Mouse (Mus musculus) left cerebral cortex, postnatal 25 days (tissue): Measurements from ENCODE around the gene Lrrc71. TPM values are rescaled to one million over a fixed set of nuclear protein-coding genes. Genes with fewer than 3 reads are reported as not detected.

Source experiments
- DNase-seq, 2 experiments: peaks; one replicate each; pipeline ENCODE4 v3.0.0; 2022; ENCODE audit warnings: low spot score in 2 of 2, mixed read lengths in 1 of 2
- intact Hi-C: fragments of 180-260 bp; cut with DNase I; formaldehyde crosslinking; loops from one replicate; pipeline ENCODE4 v1.15.1; 2025
- total RNA-seq, 2 experiments: library from RNA; stranded (reverse); gene quantifications; 2 replicates each; pipeline ENCODE4 v1.2.3; 2021

The Lrrc71 gene
- total RNA-seq, 2 experiments from 2014 or later, result 0.23 to 0.69 TPM

DNA sequence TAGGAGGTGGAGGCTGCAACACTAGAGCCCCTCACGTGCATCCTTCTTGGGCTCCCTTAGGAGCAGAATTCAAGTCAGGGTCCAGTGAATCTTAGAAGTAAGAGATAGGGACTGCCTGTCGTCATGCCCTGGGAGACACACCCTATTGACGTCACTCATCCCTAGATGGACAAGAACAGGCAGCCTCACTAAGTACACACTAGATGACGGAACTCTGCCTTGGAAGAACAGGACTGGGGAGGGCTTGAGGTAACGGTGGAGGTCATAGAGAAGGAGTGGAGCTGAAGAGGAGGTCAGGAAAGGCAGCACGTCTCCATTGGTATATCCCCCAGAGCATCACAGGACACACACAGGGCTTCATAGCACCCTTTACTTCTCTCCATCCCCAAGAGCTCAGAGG, 19.7 kb downstream of the Lrrc71 start:
- no peak for DNase-seq
- intact Hi-C loops, result no loop called here

DNA sequence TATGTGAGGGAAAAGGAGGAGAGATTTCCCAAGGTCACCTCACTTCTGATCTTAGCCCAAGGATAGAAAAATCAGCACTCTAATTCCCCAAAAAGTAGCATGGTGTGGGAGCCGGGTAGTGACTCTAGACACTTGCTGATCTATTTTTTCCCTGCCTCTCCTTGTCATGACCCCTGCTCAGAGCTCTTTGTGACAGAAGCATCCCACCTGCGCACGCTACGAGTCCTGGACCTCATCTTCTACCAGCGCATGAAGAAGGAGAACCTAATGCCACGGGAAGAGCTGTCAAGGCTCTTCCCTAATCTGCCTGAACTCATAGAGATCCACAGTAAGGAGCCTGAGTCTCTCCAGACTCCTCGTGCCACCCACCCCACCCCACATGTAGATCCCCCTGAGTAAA, 22.2 kb downstream of the Lrrc71 start:
- intact Hi-C loops, result no loop called here
- DNase-seq, result no peak

DNA sequence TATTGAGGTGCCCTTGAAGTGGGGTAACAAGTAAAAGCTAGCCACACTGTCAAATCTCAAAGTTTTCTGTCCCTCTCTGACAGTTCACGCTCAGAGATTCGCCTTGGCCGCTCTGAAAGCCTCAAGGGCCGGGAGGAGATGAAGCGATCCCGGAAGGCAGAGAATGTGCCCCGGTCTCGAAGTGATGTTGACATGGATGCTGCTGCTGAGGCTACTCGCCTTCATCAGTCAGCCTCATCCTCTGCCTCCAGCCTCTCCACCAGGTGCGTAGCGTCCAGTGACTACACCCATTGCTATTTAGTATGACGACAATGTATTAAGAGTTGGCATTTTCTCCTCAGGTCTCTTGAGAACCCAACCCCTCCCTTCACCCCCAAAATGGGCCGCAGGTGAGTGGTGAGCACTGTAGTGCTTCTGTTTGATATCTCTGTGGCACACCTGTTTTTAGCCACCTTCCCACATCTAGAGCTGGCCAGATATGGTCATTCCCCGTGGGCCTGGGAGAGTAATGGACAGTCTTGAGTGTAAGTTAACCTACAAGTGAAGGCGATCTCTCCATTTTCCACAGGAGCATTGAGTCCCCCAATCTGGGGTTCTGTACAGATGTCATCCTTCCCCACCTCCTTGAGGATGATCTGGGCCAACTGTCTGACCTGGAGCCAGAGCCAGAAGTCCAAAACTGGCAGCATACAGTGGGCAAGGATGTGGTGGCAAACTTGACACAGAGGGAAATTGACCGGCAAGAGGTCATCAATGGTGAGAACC, 22.8 kb downstream of the Lrrc71 start:
- DNase-seq, result no peak
- intact Hi-C loops, result no loop called here

DNA sequence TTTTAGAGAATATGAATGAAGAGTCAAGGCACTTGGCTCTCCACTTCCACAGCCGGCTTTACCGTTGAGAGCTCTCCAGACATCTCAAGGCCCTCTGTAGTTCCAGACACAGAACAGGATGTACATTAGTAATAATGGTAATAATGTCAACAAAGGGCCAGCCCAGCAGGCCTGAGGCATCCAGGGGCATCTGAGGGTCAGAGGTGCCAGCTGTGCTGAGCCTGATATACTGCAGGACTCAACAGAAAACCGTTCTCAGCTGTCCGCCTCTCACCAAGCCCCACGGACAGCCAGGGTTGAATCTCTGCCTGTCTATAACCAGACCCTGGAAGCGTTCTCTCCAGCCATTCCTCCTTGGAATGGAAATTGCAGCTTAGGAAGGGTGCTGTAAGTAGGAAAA, 23.9 kb downstream of the Lrrc71 start:
- intact Hi-C loops, result no loop called here
- no peak for DNase-seq

DNA sequence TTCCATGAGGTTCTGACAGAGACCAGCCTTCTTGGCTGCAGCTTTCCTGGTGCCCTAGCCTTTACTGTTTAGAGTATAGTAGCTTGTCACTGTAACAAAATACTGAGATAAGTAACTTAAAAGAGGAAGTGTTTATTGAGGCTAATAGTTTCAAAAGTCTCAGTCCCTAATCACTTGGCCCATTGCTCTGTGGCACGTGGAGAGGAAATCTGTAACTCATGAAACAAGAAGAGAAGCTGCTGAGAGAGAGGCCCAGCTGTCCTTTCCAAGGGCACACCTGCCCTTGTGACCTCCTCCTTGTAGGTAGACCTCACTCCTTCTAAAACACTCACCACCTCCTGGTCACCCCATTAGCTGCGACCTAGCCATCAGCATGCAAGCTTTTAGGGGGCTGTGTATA, 29.9 kb downstream of the Lrrc71 start:
- intact Hi-C loops, result no loop called here
- DNase-seq, result no peak

Other genes with a start within 250 kb of the Lrrc71 start
- gene Etv3, start 223.2 kb downstream of the Lrrc71 start, total RNA-seq, result 10 to 100 TPM; 20.5 to 22.5 TPM
- gene Arhgef11, start 131.1 kb downstream of the Lrrc71 start, total RNA-seq, result 10 to 100 TPM; 54.1 to 55.0 TPM
- 1 to 10 TPM in 1 of 2 experiments, under 1 TPM in 1; 0.21 to 1.7 TPM for gene Ntrk1, start 46.5 kb upstream of the Lrrc71 start, total RNA-seq
- under 1 TPM; 0.60 to 0.73 TPM for gene Insrr, start 48.3 kb upstream of the Lrrc71 start, total RNA-seq
- 1 to 10 TPM; 7.4 to 10.0 TPM for gene Pear1, start 75.7 kb upstream of the Lrrc71 start, total RNA-seq
- not detected for gene Sh2d2a, start 98.1 kb upstream of the Lrrc71 start, total RNA-seq
- 10 to 100 TPM; 63.3 to 67.0 TPM for gene Prcc, start 137.0 kb upstream of the Lrrc71 start, total RNA-seq
- gene Hdgf, start 157.7 kb upstream of the Lrrc71 start, total RNA-seq, result 100 to 1,000 TPM; 138 to 146 TPM
- 10 to 100 TPM; 51.4 to 57.7 TPM for gene Mrpl24, start 170.9 kb upstream of the Lrrc71 start, total RNA-seq
- gene Isg20l2, start 181.7 kb upstream of the Lrrc71 start, total RNA-seq, result 10 to 100 TPM; 12.8 to 16.0 TPM
- gene Rrnad1, start 182.1 kb upstream of the Lrrc71 start, total RNA-seq, result 10 to 100 TPM; 19.5 to 21.8 TPM
- gene Crabp2, start 200.0 kb upstream of the Lrrc71 start, total RNA-seq, result 1 to 10 TPM; 3.9 to 5.7 TPM
- gene Nes, start 222.5 kb upstream of the Lrrc71 start, total RNA-seq, result 1 to 10 TPM; 5.2 to 6.2 TPM